In the genomic region with DNA sequence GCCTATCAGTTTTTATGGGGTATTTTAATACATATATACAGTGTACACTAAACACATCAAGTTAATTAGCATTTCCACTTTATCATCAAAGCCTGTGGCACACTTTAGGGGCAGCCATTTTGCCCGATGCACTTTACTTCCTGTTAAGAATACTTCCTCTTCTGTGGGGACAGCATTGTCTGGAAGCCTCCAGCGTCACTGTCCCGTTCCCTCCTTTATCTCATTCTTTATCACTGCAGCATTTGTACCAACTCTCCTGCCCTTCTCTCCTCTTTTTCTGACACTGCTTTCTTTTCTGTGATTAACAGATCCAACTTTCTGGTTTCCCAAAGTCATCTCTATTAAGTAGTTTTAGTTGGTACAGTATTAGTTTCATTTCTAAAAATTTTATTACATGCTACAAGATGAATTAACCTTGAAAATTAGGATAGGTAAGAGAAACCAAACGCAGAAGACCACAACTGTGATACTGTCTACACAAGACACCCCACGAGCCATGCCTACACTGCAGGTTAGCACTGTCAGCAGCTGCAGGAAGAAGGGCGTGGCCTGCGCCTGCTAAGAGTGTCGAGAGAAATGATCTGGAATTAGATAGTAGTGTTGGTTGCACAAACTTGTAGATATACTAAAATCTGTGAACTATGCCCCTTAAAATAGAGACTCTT, we compare ENCODE assay signal across 1 mouse cellular context.
TF ChIP-seq lines count a peak whose summit lies in the region.

No protein-coding gene starts in this region.

TF ChIP-seq in MEL, 35 proteins besides CTCF, POLR2A, EP300 and RAD21 (continued from another document):
- TF ChIP-seq MAX (IDR thresholded peaks at IDR 0.05; ENCODE audit: low read length) (no peak; the same call in none of the 2 replicates), USF1 (IDR thresholded peaks at IDR 0.05; ENCODE audit: low read depth, low read length) (no peak), USF2 (IDR thresholded peaks at IDR 0.05; ENCODE audit: borderline replicate concordance in 1 of 2, insufficient read depth in 1 of 2, low read depth in 1 of 2, low read length in 2 of 2) (no peak), TBP (IDR thresholded peaks at IDR 0.05; ENCODE audit: low read depth, low read length) (no peak), CHD2 (IDR thresholded peaks at IDR 0.05; ENCODE audit: low read length) (no peak), GABPA (IDR thresholded peaks at IDR 0.05; ENCODE audit: low read depth, low read length) (no peak), MAZ (IDR thresholded peaks at IDR 0.05; ENCODE audit: low read depth, low read length) (peak; percentile 33; the same call in 1 of the 2 replicates), GATA1 (IDR thresholded peaks at IDR 0.05; ENCODE audit: low read depth, low read length) (peak; percentile 81), HCFC1 (IDR thresholded peaks at IDR 0.05; ENCODE audit: low read depth, low read length) (peak; percentile 61), POLR2AphosphoS5 (IDR thresholded peaks at IDR 0.05; ENCODE audit: borderline replicate concordance, low read depth, low read length) (no peak), E2F4 (IDR thresholded peaks at IDR 0.05; ENCODE audit: borderline replicate concordance, low read depth, low read length) (no peak), CHD1 (IDR thresholded peaks at IDR 0.05; ENCODE audit: low read depth, low read length) (peak; percentile 96; the same call in 1 of the 2 replicates), TCF12 (IDR thresholded peaks at IDR 0.05; ENCODE audit: low read depth, low read length) (no peak), ELF1 (IDR thresholded peaks at IDR 0.05; ENCODE audit: low read depth, low read length) (peak; percentile 69), ZNF384 (IDR thresholded peaks at IDR 0.05; ENCODE audit: low read depth, low read length) (no peak), ZC3H11A (IDR thresholded peaks at IDR 0.05; ENCODE audit: low read depth, low read length) (no peak), MYB (IDR thresholded peaks at IDR 0.05; ENCODE audit: low read depth, low read length) (no peak), MEF2A (IDR thresholded peaks at IDR 0.05; ENCODE audit: extremely low read depth, insufficient replicate concordance, low read depth, low read length, poor library complexity, severe bottlenecking) (no peak), UBTF (IDR thresholded peaks at IDR 0.05; ENCODE audit: borderline replicate concordance, insufficient read depth, low read depth, low read length) (no peak), RCOR1 (IDR thresholded peaks at IDR 0.05; ENCODE audit: low read depth, low read length) (peak; percentile 73)
